Mouse (Mus musculus): ENCODE measurements around the gene Speer4f2. TPM values are rescaled to one million over a fixed set of nuclear protein-coding genes. Genes with fewer than 3 reads are reported as not detected.
"Not testable (repeated sequence)": the region's sequence is repeated elsewhere in the genome, so short reads cannot be mapped to it uniquely, and the experiment has no call there.

Gene Speer4f2
- not detected for polyA plus RNA-seq (2012; fragmentation: generic; extraction: Trizol)

DNA sequence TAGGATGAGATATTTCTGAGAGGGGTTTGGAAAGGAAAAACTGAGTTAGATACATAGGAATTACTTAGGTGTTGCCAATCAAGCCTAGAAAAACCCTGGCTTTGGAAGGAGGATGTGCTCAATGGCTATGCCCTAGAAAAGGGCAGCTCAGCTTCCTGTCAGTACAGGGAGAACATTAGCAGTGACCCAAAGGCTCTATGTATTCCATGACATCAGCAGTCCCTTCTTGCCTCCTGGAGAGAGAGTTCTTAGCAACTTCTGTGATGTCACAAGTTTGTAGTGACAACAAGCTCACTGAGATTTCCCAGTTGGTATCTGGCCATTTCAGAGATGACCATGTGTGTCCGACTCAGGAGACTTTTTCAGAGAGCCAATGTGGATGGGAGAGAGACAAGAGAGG, at the start of gene Speer4f2:
Gene Speer4f2, plus strand, starts transcription at position 301 of the 400 bp plus-strand sequence.
- H3K27me3 ChIP-seq (ENCODE audit: control insufficient read depth, insufficient read depth, insufficient read length); H3K36me3 ChIP-seq (ENCODE audit: control insufficient read depth, insufficient read depth); H3ac ChIP-seq (ENCODE audit: control insufficient read depth, insufficient read length); H3K79me2 ChIP-seq (ENCODE audit: control insufficient read depth, insufficient read depth); H3K4me3 ChIP-seq; H3K4me2 ChIP-seq (ENCODE audit: low read depth): not testable (repeated sequence)

DNA sequence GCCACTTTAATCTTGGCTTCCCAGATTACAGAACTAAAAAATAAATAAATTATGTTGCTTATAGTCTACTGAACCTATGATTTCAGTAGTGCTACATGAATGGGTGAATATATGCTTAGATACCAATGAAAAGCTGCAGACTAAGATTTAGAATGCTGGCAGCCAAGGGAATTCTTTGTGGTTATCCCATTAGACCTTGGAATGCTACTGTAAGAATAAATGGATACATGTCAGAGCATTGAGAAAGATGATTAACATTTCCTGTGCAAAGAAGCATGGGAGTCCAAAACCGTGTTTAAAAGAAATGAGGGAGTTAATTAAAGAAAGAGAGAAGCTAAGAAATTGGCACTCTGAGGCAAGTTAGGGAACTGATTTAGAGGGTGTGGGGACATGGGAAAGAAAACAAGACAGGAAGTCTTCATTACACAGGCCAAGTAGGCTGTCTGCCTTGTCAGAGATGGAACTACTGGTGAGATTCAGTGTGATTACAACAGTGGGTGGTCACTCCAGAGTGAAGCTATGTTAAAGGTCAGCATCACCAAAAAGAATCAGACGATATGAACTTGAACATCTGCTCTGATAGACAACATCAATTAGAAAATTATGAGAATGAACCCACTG, 43.9 kb upstream of the Speer4f2 start:
- no peaks in the 10 kb centered on the region for H3K27me3 ChIP-seq (ENCODE audit: control insufficient read depth, insufficient read depth, insufficient read length)
- H3K4me2 ChIP-seq (ENCODE audit: low read depth), result peak overlapping the region; percentile 36
- H3K79me2 ChIP-seq (ENCODE audit: control insufficient read depth, insufficient read depth), result no peaks in the 10 kb centered on the region
- no peak overlapping the region for H3K4me3 ChIP-seq
- no peak for TF ChIP-seq POLR2AphosphoS2 (IDR thresholded peaks at IDR 0.05; ENCODE audit: insufficient read length, low read depth)
- TF ChIP-seq POLR2A (IDR thresholded peaks at IDR 0.05; ENCODE audit: insufficient read length, low read depth), result no peak
- no peak for TF ChIP-seq E2F4 (IDR thresholded peaks at IDR 0.05; ENCODE audit: insufficient read depth)
- TF ChIP-seq TCF3 (IDR thresholded peaks at IDR 0.05; ENCODE audit: insufficient read length, low read depth), result no peak
- no peak for TF ChIP-seq MYOD1 (IDR thresholded peaks at IDR 0.05; ENCODE audit: control insufficient read depth in 1 of 3, insufficient read length in 2 of 3, low read depth in 2 of 3)
- TF ChIP-seq REST (IDR thresholded peaks at IDR 0.05; ENCODE audit: insufficient read depth, insufficient read length), result no peak
- no peak for TF ChIP-seq TCF12 (IDR thresholded peaks at IDR 0.05; ENCODE audit: insufficient read depth, poor library complexity, severe bottlenecking)
- no peak for TF ChIP-seq SRF (IDR thresholded peaks at IDR 0.05; ENCODE audit: control insufficient read depth, insufficient read length, low read depth)
- no peak for TF ChIP-seq CEBPB (IDR thresholded peaks at IDR 0.05; ENCODE audit: insufficient read depth, poor library complexity, severe bottlenecking)
- TF ChIP-seq MYOG (IDR thresholded peaks at IDR 0.05; ENCODE audit: control insufficient read depth in 1 of 3, insufficient read depth in 1 of 3, insufficient read length in 2 of 3, low read depth in 2 of 3), result no peak
- H3ac ChIP-seq (ENCODE audit: control insufficient read depth, insufficient read length), result no peak overlapping the region
- no peaks in the 10 kb centered on the region for H3K36me3 ChIP-seq (ENCODE audit: control insufficient read depth, insufficient read depth)

DNA sequence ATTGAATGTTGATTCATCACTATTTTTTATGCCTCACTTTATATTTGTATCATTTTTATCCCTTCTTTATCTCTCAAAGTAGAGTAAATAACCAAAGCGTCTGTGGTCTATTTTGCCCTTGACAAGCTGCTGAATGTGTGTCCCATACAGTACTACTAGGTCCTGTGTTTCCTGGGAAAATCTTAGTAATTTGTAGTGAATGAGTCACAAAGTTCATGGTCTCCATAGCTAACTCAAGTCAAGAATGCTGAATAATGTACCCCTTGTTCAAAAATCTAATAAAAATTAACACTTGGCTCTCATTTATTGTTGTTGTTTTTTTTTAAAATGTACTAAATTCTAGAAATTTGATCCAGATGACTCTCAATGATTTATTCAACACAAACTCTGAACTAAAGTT, 38.1 kb upstream of the Speer4f2 start:
- H3K4me3 ChIP-seq, result no peak overlapping the region
- H3K4me2 ChIP-seq (ENCODE audit: low read depth), result no peak overlapping the region
- no peaks in the 10 kb centered on the region for H3K79me2 ChIP-seq (ENCODE audit: control insufficient read depth, insufficient read depth)
- TF ChIP-seq MAX (IDR thresholded peaks at IDR 0.05; ENCODE audit: low read depth), result no peak
- no peak for TF ChIP-seq TCF3 (IDR thresholded peaks at IDR 0.05; ENCODE audit: insufficient read length, low read depth)
- no peak for TF ChIP-seq POLR2AphosphoS2 (IDR thresholded peaks at IDR 0.05; ENCODE audit: insufficient read length, low read depth)
- TF ChIP-seq USF1 (IDR thresholded peaks at IDR 0.05; ENCODE audit: low read depth), result no peak
- no peaks in the 10 kb centered on the region for H3K27me3 ChIP-seq (ENCODE audit: control insufficient read depth, insufficient read depth, insufficient read length)
- no peak overlapping the region for H3ac ChIP-seq (ENCODE audit: control insufficient read depth, insufficient read length)
- no peaks in the 10 kb centered on the region for H3K36me3 ChIP-seq (ENCODE audit: control insufficient read depth, insufficient read depth)

DNA sequence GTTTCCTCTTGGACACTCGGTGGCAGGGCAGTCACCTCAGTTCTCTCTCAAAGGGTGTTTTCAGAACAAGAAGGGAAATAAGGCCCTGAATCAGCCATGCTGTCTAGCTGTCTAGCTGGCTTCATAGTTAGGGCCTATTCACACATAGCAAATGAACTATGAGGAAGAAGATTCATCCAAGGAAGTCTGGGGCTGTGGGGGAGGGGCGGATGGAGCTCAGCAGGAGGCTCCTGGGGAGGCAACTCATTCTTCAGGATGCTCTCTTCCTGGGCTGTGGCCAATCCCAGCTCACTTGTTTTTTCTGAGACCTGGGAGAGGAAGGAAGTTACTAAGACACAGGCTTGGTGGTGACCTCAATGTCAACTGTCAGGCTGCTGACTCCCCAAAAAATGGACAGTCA, 27.2 kb upstream of the Speer4f2 start:
- H3K4me3 ChIP-seq; H3ac ChIP-seq (ENCODE audit: control insufficient read depth, insufficient read length); H3K27me3 ChIP-seq (ENCODE audit: control insufficient read depth, insufficient read depth, insufficient read length); H3K4me2 ChIP-seq (ENCODE audit: low read depth); H3K79me2 ChIP-seq (ENCODE audit: control insufficient read depth, insufficient read depth); H3K36me3 ChIP-seq (ENCODE audit: control insufficient read depth, insufficient read depth): not testable (repeated sequence)

DNA sequence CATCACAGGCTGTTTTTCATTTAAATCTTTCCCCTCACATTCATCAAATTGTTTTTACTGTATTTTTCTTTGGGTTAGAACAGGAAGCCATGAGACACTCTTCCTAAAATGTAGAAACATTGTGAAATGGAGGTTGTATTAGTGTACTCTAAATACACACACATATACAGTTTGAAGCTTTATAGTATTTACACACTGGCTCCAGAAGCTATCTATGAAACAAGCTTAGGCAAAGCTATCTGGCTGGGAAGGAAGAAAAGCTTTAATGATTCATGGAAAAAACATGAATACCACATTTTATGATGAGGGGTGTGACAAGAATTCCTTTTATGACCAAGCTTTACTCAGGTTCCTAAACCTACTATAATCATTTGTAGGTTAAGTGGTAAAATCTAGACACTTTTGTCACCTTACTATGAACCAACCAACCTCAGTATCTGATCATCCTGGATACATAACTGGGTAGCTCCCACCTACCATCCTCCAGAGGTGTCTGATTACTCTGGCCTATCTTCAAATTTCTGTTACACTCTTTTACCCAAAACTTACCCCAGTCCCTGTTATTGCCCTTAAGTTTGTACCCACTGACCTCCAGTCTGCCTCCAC, 13.5 kb upstream of the Speer4f2 start:
- Histone ChIP-seq H3ac (ENCODE audit: control insufficient read depth, insufficient read length) (no peak overlapping the region), H3K27me3 (ENCODE audit: control insufficient read depth, insufficient read depth, insufficient read length) (no peaks in the 10 kb centered on the region), H3K36me3 (ENCODE audit: control insufficient read depth, insufficient read depth) (no peaks in the 10 kb centered on the region), H3K4me3 (no peak overlapping the region), H3K4me2 (ENCODE audit: low read depth) (no peak overlapping the region), H3K79me2 (ENCODE audit: control insufficient read depth, insufficient read depth) (no peaks in the 10 kb centered on the region)
- TF ChIP-seq REST (IDR thresholded peaks at IDR 0.05; ENCODE audit: insufficient read depth, insufficient read length) (no peak), MYOD1 (IDR thresholded peaks at IDR 0.05; ENCODE audit: control insufficient read depth in 1 of 3, insufficient read length in 2 of 3, low read depth in 2 of 3) (no peak), CEBPB (IDR thresholded peaks at IDR 0.05; ENCODE audit: insufficient read depth, poor library complexity, severe bottlenecking) (no peak), POLR2AphosphoS2 (IDR thresholded peaks at IDR 0.05; ENCODE audit: insufficient read length, low read depth) (no peak), E2F4 (IDR thresholded peaks at IDR 0.05; ENCODE audit: insufficient read depth) (no peak), POLR2A (IDR thresholded peaks at IDR 0.05; ENCODE audit: insufficient read length, low read depth) (no peak), TCF12 (IDR thresholded peaks at IDR 0.05; ENCODE audit: insufficient read depth, poor library complexity, severe bottlenecking) (no peak), SRF (IDR thresholded peaks at IDR 0.05; ENCODE audit: control insufficient read depth, insufficient read length, low read depth) (no peak), MYOG (IDR thresholded peaks at IDR 0.05; ENCODE audit: control insufficient read depth in 1 of 3, insufficient read depth in 1 of 3, insufficient read length in 2 of 3, low read depth in 2 of 3) (no peak), MAX (IDR thresholded peaks at IDR 0.05; ENCODE audit: low read depth) (no peak), TCF3 (IDR thresholded peaks at IDR 0.05; ENCODE audit: insufficient read length, low read depth) (no peak), USF1 (IDR thresholded peaks at IDR 0.05; ENCODE audit: low read depth) (no peak)
